Mouse (Mus musculus) embryonic stem cell, embryonic (primary cell): Measurements from ENCODE around the gene Tob1.

Experiments used
- CTCF ChIA-PET, 4 experiments: fragments of 300-600 bp in 2 of 4; fragments of 350-600 bp in 2 of 4; sonication (Branson Sonifier 250); formaldehyde crosslinking; loops; one replicate each; lab custom pipeline; 2022; ENCODE audit warnings: inconsistent platforms in 2 of 4; lab: Charles Lee
- POLR2A ChIA-PET, 4 experiments: fragments of 300-600 bp in 2 of 4; fragments of 350-600 bp in 2 of 4; sonication (Branson Sonifier 250); formaldehyde crosslinking; loops; one replicate each; lab custom pipeline; 2022; ENCODE audit warnings: antibody characterized with exemption in 4 of 4, inconsistent platforms in 1 of 4; lab: Charles Lee

Tob1 gene

GRCm38 (mm10) chr11:94183120-94183519, 28.1 kb upstream of the Tob1 start:
- ChIA-PET POLR2A (interaction anchor here in 3 of 4 experiments (0.6 to 43.6 kb wide), 7 partner anchors 13 to 50 kb away, joined by 3 to 805 read pairs (median 5); partner anchors contain the start of gene Tob1 (in 2 of the 3)), CTCF (interaction anchor here in 1 of 4 experiments (1.4 kb wide), 1 partner anchor 45 kb away, joined by 3 read pairs; no protein-coding TSS in a partner anchor)

DNA sequence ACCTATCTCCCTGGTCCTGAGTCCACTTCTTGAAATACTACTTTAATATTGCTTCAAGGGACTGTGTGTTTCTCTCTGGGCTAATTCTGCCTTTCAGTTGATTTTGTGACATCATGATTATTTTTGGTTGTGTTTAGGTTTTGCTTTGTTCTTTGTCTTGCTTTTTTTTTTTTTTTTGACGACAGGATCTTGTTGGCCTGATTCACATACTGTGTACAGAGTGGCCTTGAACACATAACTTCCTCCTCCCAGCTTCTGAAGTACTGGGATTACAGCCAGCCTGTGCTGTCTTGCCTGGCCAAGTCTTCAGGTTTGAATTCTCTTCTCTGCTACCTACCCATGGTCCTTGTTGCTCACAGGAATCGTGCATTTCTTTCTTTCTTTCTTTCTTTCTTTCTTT, 27.6 kb upstream of the Tob1 start:
- ChIA-PET CTCF (interaction anchor here in 1 of 4 experiments (0.7 kb wide), 1 partner anchor 62 kb away, joined by 3 read pairs; no protein-coding TSS in a partner anchor), POLR2A (interaction anchor here in 3 of 4 experiments (0.5 to 43.6 kb wide), 3 partner anchors 28 to 43 kb away, joined by 3 to 805 read pairs (median 6); partner anchors contain the start of gene Tob1 (in 2 of the 3))

DNA sequence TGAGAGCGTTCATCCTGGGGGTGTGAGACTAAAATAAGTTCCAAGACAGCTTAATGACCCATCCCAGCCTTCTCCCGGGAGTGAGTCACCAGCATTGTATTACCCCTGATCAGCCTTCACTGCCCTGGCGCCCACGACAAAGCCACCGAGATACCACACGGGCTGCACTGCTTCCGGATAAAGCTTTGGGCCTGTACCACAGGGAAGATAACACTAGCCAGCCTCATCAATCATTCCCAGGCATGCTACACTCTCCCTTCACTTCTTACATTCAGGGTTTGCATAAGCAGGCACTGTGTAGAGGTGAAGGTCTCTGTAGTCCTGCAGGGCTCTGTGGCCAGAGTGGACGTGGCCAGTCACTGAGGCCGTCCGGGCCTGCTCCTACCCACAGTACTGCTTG, 21.7 kb upstream of the Tob1 start:
- CTCF ChIA-PET = interaction anchor here in 2 of 4 experiments (0.7 to 2.0 kb wide), 3 partner anchors 56 to 64 kb away, joined by 3 to 6 read pairs (median 3); no protein-coding TSS in a partner anchor

GRCm38 (mm10) chr11:94190665-94191064, 20.6 kb upstream of the Tob1 start:
- POLR2A ChIA-PET = interaction anchor here in 3 of 4 experiments (0.6 to 43.6 kb wide), 9 partner anchors 10 to 52 kb away, joined by 3 to 805 read pairs (median 4); partner anchors contain the start of gene Tob1 (in 3 of the 3)

More for the DNA sequence above, 21.7 kb upstream of the Tob1 start:
- POLR2A ChIA-PET = interaction anchor here in 3 of 4 experiments (0.7 to 43.6 kb wide), 10 partner anchors 11 to 303 kb away, joined by 3 to 805 read pairs (median 4); partner anchors contain the start of gene Tob1 (in 3 of the 3)

DNA sequence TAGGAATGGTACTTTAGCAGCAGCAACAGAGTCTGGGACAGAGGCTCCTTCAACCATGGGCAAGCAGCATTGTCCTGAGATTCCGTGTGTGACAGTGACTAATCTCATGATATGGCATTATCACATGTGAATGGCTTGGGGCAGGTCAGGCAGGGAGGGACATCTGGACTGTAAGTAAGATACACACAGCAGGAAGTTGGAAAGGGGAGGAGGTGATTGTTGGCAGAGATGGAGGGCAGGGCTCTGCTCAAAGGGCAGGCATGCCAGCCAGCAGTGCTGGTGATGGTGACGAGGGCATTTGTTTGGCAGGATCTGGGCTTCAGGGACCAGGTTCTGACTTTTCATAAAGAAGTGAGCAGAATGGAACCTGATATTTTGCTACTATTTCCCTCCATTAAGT, 18.1 kb upstream of the Tob1 start:
- ChIA-PET POLR2A (no interaction called here), CTCF (no interaction called here)

More at GRCm38 (mm10) chr11:94190665-94191064, 20.6 kb upstream of the Tob1 start:
- CTCF ChIA-PET = interaction anchor here in 2 of 4 experiments (0.6 to 2.0 kb wide), 2 partner anchors 57 to 74 kb away, joined by 4 to 6 read pairs; no protein-coding TSS in a partner anchor

- ChIA-PET CTCF (interaction anchor here in 1 of 4 experiments (0.5 kb wide), 1 partner anchor 167 kb away, joined by 3 read pairs; no protein-coding TSS in a partner anchor), POLR2A (interaction anchor here in 3 of 4 experiments (0.6 to 4.4 kb wide), 6 partner anchors 12 to 125 kb away, joined by 3 to 26 read pairs (median 13); partner anchors contain the start of gene Tob1 (in 3 of the 3))
These were observed 14.9 kb upstream of the Tob1 start for GRCm38 (mm10) chr11:94196311-94196710.

- CTCF ChIA-PET = interaction anchor here in 2 of 4 experiments (0.6 to 1.3 kb wide), 2 partner anchors 28 to 78 kb away, joined by 3 read pairs; no protein-coding TSS in a partner anchor
These were observed 12.7 kb upstream of the Tob1 start for GRCm38 (mm10) chr11:94198405-94199146.

GRCm38 (mm10) chr11:94199771-94200170, 11.5 kb upstream of the Tob1 start:
- POLR2A ChIA-PET = interaction anchor here in 3 of 4 experiments (0.6 to 4.3 kb wide), 9 partner anchors 9 to 267 kb away, joined by 3 to 38 read pairs (median 10); partner anchors contain the start of gene Tob1 (in 3 of the 3)
- CTCF ChIA-PET = interaction anchor here in 2 of 4 experiments (0.5 to 1.3 kb wide), 3 partner anchors 77 to 254 kb away, joined by 3 to 4 read pairs (median 3); no protein-coding TSS in a partner anchor

More at GRCm38 (mm10) chr11:94198405-94199146, 12.7 kb upstream of the Tob1 start:
- POLR2A ChIA-PET = interaction anchor here in 3 of 4 experiments (1.0 to 4.4 kb wide), 5 partner anchors 13 to 34 kb away, joined by 3 to 38 read pairs (median 22); partner anchors contain the start of gene Tob1 (in 3 of the 3)

DNA sequence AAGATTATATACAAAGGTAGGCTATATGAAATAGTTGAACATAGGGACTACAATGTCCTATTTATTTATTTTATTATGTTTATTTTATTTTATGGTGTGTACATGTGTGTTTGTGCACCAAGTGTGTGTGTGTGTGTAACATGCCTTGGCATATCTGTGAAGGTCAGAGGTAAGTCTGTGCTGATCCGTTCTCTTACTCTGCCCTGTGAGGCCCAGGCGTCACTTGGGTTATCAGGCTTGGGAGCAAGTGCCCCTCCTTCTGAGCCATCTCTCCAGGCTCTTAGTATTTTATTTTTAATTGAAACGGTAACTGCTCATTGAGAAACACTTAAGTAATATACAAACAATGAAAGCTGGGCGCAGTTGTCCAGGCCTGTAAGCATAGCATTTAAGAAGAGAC, 10.8 kb upstream of the Tob1 start:
- CTCF ChIA-PET = interaction anchor here in 2 of 4 experiments (0.5 to 0.7 kb wide), 2 partner anchors 185 to 255 kb away, joined by 3 to 4 read pairs; no protein-coding TSS in a partner anchor
- POLR2A ChIA-PET = interaction anchor here (0.6 to 4.3 kb wide), 9 partner anchors 10 to 68 kb away, joined by 3 to 38 read pairs (median 3); partner anchors contain the start of gene Tob1 (in 3 of the 4)

DNA sequence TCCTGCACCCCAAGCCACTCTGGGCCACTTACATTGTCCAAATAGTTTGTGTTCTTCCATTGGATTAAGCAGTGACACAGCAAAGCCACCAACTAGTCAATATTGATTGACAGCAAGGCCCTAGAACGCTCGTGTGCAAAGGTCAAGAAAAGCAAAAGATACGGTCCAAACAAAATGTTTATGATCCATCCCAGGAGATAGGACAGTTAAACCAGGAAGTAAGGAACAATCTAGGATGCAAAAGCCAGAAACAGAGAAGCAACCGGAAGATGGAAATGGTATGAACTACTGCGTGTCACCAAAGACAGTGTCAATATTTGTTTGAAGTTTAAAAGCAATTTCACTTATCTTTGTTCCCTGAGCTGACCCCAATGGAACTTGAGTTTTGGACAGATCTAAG, 9.1 kb upstream of the Tob1 start:
- POLR2A ChIA-PET = interaction anchor here in 2 of 4 experiments (1.0 to 3.6 kb wide), 2 partner anchors 9 to 10 kb away, joined by 5 to 19 read pairs; partner anchors contain the start of gene Tob1 (in 2 of the 2)
- CTCF ChIA-PET = no interaction called here

- POLR2A ChIA-PET = interaction anchor here in 2 of 4 experiments (0.7 to 16.3 kb wide), 3 partner anchors 9 to 32 kb away, joined by 3 to 805 read pairs (median 19); partner anchors contain the start of gene Tob1 (in 1 of the 2)
- CTCF ChIA-PET = no interaction called here
These were observed 8.2 kb upstream of the Tob1 start for GRCm38 (mm10) chr11:94203066-94203465.

DNA sequence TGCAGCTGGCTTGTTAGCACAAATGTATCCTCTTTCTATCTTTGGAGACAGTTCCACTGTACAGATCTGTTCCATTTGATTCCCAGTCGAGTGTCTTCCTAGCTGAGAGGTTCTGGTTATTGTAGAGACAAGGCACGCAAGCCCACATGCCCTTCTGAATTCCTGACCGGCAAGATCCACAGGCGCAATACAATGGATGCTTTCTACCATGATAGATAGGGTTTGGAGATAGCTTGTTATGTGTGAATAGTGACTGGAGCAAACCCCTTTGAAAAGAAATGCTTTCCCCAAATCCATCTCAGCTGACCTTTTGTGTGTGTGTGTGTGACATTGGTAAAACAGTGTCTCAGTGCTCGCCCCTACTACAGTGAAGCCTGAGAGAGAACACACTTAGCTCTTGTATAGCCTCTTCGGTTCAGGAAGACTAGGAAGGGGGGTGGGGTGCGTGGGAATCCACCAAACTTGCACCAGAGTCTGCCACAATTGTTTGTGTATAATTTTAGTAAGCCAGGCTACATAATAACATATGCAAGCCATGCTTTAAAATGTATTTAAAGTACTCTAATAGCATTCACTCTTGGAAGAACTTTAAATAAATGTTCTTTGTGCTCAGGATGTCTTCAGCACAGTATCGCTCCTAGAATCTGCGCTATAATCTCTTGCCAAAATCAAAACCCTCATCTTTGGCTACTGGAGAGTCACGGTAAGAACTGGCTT, 4.7 kb upstream of the Tob1 start:
- ChIA-PET CTCF (interaction anchor here in 1 of 4 experiments (0.8 kb wide), 1 partner anchor 74 kb away, joined by 3 read pairs; no protein-coding TSS in a partner anchor), POLR2A (interaction anchor here in 3 of 4 experiments (0.5 to 16.3 kb wide), 9 partner anchors 10 to 107 kb away, joined by 3 to 805 read pairs (median 3); no protein-coding TSS in a partner anchor)

DNA sequence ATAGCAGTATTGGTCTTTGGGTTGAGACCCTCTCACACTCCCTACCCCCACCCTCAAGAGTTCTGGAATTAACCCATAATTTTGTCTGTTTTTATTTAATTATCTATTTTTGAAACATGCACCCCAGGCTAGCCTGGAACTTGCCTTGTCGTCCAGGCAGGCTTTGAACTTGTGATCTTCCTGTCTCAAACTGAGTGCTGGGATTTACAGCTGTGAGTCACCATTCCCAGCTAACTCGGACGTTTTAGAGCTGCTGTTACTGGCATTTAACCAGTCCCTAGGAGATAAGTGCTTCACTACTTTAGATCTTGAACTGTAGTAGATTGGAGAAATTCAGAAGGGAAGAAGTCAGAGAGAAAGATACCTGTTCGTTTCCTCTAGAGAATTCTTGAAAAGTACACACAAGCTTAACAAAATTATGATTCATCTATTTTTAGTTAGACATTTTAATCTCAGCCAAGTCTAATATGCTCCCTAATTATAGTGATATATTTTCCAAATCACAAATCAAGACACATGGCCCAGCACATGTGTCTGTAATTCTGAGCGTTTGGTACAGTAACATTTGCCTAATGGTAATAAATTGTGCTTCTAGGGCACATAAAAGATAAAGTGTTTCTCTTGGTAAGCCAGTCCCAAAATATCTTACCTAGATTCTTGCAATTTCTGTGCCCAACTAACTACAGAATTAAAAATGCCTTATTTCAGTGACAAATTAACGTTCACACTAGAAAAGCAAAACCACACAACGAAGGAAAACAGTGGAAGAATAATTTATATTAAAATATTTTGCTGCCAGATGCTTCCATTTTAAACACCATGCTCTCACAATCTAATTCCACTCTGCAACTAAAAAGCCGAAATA, 2.2 kb upstream of the Tob1 start:
- CTCF ChIA-PET = interaction anchor here in 2 of 4 experiments (0.6 to 0.7 kb wide), 2 partner anchors 55 to 71 kb away, joined by 3 to 4 read pairs; no protein-coding TSS in a partner anchor
- POLR2A ChIA-PET = interaction anchor here (0.6 to 16.3 kb wide), 12 partner anchors 12 to 71 kb away, joined by 3 to 805 read pairs (median 38); no protein-coding TSS in a partner anchor

GRCm38 (mm10) chr11:94209695-94210131, 1.5 kb upstream of the Tob1 start:
- ChIA-PET CTCF (interaction anchor here in 1 of 4 experiments (0.7 kb wide), 1 partner anchor 71 kb away, joined by 4 read pairs; no protein-coding TSS in a partner anchor), POLR2A (interaction anchor here in 3 of 4 experiments (0.6 to 16.3 kb wide), 14 partner anchors 10 to 118 kb away, joined by 3 to 805 read pairs (median 33); partner anchors contain the start of gene Ankrd40 (in 1 of the 3))

DNA sequence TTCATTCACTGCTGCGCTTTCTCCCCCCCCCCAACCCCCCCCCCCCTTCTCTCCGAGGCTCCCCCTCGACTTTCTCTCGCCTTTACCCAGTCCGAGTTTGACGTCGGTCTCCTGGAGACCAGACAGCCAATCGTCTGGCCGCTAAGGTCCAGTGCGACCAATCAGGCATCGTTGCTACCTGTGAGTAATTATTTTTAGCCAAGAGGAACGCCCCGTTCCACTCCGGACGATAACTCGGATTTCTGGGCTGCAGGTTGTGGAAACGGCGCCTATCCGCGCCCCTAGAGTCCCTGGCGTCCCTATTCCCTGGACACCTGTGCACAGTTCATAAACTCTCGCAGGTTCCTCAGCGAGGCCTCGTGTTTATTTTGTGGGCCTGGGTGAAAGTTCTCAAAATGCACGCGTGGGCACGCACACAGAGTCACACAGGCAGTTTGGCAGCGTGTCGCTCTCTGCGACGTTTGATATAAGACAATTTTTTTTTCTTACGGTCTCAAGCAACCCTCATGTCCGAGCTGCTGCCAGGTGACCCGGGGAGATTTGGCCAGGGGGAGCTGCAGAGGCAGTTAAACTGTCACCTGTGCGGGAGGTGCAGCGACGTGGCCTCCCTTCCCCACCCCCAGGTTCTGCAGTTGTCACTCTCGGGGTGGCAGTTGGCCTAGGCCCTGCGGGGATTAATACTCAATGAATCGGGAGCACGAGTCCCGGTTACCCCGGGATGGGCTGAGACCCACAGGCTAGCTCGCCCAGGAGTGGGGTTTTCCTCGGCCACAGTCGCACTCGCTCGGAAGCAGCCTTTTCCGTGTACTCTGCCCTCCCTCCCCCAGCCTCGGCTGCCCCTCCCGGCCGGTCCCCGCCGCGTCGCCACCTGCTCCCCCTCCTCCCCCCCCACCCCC, 815 bp upstream of the Tob1 start:
- ChIA-PET CTCF (interaction anchor here (0.6 to 2.4 kb wide), 20 partner anchors 15 to 419 kb away, joined by 3 to 29 read pairs (median 4); partner anchors contain the start of gene Spata20 (in 1 of the 4)), POLR2A (interaction anchor here (0.5 to 16.3 kb wide), 268 partner anchors 8 to 1756 kb away, joined by 3 to 805 read pairs (median 5); partner anchors contain the start of genes Ankrd40 (in 3 of the 4), Gm20390 (in 3 of the 4), Nme1 (in 3 of the 4) and Wfikkn2 (in 3 of the 4))
